Mouse (Mus musculus): ENCODE data around the gene Syvn1.

Syvn1 gene

GRCm38 (mm10) chr19:6046294-6047153 is at the start of gene Syvn1:
Gene Syvn1, plus strand, starts transcription at chr19:6046576.
- peak; percentile 96 for DNase-seq (ENCODE audit: low read depth, low spot score)

- DNase-seq (ENCODE audit: low read depth, low spot score): no peak
Observed at GRCm38 (mm10) chr19:5998180-5998579, 48.2 kb upstream of the Syvn1 start.

DNA sequence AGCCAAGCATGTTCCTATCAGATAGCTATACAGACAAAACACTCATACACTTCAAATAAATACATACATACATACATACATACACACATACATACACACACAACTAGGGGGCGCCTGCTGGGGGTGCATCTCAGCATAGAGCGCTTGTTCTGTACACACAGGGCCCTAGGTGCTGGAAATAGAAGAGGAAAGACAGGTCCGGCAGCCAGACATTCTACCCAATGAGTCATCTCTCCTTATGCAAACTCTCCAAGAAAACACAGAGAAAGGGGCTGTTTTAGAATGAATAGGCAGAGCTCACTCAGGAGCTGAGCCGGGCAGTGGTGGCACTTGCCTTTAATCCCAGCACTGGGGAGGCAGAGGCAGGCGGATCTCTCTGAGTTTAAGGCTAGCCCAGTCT is 46.4 kb upstream of the Syvn1 start:
- DNase-seq (ENCODE audit: low read depth, low spot score): no peak

DNA sequence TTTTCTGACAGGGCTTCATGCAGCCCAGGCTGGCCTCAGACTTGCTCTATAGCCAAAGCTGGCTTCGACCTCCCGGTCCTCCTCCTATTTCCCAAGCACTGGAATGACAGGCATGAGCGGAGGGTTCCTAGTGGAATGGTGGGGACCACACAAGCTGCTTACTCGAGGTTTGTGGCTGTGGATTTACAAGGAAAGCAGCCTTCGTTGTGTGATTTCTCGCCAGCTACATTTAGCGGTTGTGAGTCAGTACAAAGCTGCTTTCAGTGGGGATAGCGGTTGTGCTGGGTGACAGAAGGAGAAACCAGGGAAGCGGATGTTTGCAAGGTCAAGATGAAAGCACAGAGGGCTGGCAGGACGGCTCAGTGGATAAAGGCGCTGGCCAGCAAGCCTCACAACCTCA is 40.8 kb upstream of the Syvn1 start:
- no peak for DNase-seq (ENCODE audit: low read depth, low spot score)

DNA sequence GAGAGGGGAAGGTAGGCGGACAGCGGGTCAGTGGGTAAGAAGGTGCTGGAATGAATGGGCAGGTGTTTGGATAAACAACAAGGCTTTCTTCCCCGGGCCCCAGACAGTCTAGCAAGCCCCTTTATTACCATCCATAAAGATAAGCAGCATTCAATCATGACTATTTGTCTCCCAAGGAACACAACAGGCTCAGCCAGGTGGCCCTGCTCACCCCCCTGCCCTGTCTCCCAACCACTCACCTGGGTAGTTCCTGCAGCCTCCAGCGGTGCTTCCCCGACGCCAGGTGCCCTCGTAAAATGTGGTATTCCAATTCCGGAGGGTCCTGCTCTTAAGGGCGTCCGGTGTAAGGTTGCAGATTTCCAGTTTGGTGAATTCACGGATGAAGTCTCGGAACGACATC is 39.4 kb upstream of the Syvn1 start:
- no peak for DNase-seq (ENCODE audit: low read depth, low spot score)

DNA sequence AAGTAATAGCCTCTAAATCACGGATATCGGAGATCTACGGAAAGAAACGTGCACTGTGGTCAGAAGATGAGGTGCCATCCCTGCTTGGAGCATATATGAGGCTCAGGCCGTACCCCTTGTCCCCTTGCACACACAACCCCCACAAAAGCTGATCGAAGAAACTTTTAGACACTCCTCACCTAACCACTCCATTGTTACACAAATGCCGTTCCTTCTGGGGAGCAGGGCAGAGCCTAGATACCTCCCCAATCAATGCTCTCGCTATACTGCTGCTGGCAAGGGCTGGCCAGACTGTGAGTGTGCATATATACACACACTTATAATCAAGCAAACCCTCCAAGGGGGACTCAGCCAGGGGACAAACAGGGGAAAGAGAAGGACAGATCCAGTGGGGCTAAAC is 37.2 kb upstream of the Syvn1 start:
- no peak for DNase-seq (ENCODE audit: low read depth, low spot score)

GRCm38 (mm10) chr19:6013691-6014090 is 32.7 kb upstream of the Syvn1 start:
- no peak for DNase-seq (ENCODE audit: low read depth, low spot score)

GRCm38 (mm10) chr19:6014991-6015510 is 31.3 kb upstream of the Syvn1 start:
- DNase-seq (ENCODE audit: low read depth, low spot score): peak; percentile 41

DNA sequence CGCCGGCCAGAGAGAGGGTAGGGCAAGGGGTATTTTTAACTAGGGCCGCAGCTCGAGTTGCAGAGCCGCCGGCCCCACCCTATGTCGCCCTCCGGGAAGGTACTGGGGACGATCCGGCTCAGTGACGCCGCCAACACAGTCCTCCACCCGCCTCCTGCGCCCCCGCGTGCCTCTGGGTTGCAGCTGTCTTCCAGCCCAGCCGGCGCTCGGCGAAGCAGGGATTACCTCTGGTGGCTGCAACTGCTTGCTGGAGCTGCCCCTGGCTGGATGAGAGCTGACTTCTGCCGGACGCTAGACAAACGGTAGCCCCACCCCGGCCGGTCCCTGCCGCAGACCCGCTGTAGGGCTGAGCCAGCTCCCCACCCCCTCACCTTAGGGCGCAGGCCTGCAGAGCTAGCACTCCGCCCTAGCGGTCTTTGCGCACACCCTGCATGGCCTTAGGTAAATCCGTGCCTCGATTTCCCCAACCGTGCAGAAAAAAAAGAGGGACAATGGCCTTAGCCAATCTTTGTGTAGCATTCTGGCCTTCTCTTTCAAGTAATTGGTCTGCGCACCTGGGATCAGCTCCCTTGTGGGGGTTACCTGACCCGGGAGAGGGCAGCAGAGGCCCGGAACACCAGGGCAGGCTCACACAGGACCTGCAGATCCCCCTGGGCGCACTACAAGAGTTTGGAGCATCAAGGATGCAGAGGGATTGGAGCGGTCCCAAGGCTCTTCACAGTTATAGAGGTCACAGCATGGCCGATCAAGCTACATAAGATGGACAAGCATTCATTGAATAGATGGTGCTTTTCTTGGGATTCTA is 30.7 kb upstream of the Syvn1 start, which contains the start of gene Capn1:
Gene Capn1, minus strand, starts transcription at position 387 of the 805 bp plus-strand sequence.
- DNase-seq (ENCODE audit: low read depth, low spot score): peak; percentile 71

- DNase-seq (ENCODE audit: low read depth, low spot score): no peak
Observed at GRCm38 (mm10) chr19:6016532-6016931, 29.8 kb upstream of the Syvn1 start.

DNA sequence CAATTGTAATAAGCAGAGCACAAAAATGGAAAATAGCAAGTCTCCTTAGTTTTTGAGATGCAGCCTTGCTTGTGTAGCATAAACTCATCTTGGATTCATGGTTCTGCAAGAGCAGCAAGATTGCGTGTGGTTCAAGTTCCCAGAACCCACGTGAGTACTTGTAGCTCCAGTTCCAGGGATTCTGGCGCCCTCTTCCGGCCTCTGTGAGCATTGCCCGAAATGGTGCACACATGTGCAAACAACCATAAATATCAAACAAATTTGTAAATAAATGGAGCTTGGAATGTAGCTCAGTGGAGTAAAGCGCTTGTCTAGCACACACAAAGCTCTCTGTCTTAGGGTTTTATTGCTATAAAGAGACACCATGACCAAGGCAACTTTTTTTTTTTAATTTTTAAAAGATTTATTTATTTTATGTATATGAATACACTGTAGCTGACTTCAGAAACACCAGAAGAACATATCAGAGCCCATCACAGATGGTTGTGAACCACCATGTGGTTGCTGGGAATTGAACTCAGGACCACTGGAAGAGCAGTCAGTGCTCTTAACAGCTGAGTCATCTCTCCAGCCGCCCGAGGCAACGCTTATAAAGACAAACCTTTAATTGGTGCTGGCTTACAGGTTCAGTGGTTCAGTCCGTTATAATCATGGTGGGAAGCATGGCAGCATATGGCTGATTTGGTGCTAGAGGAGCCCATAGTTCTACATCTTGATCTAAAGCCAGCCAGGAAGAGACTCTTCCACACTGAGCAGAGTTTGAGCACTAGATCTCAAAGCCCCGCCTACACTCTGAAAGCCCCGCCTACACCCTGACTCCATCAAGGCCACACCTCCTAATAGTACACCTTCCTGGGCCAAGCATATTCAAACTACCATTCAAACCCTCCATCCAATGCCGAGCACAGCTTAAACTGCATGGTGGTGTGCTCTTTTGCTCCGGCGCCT is 28.0 kb upstream of the Syvn1 start:
- peak; percentile 90 for DNase-seq (ENCODE audit: low read depth, low spot score)

DNA sequence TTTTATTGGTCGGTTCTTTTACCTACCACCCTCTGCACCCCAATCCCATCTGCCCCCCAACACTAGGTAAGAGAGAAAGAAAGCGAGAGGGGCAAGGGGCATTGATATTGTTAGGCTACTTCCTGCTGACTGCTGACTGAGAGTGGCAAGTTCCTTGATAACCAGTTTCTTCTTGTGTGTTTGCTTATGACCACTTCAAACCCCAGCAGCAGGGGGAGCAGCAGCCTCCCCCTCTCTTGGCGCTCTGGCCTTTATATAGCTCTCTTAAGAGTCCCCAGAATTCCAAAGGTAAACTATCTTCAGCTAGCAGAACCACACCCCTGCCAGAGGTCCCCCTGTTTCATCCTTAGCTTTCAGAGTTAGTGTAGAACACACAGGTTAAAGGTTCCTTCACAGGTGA is 26.1 kb upstream of the Syvn1 start:
- DNase-seq (ENCODE audit: low read depth, low spot score): no peak

GRCm38 (mm10) chr19:6023059-6023458 is 23.3 kb upstream of the Syvn1 start:
- no peak for DNase-seq (ENCODE audit: low read depth, low spot score)

DNA sequence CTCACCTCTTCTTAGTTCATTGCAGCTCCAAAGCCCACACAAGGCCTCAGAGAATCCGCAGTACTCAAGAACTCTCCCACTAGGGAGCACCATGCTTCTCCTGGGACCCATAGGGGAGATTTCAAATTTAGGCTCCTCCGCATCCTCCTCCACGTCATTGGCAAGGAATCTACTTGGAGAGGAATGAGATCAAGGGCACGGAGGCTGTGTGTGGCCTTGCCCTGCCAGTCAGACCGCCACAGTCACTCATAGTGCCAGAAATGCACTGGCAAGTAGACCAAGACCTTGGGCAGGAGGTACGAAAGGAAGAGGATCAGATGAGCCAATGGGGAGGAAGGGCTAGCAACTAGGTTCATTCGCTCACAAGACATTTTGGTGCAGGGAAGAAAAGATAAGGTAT is 22.4 kb upstream of the Syvn1 start:
- no peak for DNase-seq (ENCODE audit: low read depth, low spot score)

DNA sequence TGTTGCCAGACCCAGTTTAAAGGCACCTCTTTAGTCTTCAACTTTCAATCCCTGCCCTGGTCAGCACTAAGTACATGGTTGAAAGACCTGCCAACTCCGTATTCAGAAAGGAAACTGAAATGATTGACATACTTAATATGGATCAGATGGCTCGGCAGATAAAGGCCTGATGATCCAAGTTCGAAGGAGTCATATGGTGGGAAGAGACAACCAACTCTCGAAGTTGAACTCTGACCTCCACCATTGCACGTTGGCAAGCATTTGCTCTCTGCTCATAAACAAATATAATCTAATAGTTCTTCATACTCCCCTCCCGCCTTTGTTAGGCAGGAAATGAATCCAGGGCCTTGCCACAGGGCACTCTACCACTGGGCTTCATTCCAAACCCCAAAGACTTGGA is 17.4 kb upstream of the Syvn1 start:
- DNase-seq (ENCODE audit: low read depth, low spot score): no peak

- no peak for DNase-seq (ENCODE audit: low read depth, low spot score)
Observed at GRCm38 (mm10) chr19:6029426-6029825, 16.9 kb upstream of the Syvn1 start.

GRCm38 (mm10) chr19:6030520-6031280 is 15.7 kb upstream of the Syvn1 start:
- no peak for DNase-seq (ENCODE audit: low read depth, low spot score)

GRCm38 (mm10) chr19:6035966-6036585 is 10.3 kb upstream of the Syvn1 start:
- no peak for DNase-seq (ENCODE audit: low read depth, low spot score)

GRCm38 (mm10) chr19:6037695-6038094 is 8.7 kb upstream of the Syvn1 start:
- no peak for DNase-seq (ENCODE audit: low read depth, low spot score)

DNA sequence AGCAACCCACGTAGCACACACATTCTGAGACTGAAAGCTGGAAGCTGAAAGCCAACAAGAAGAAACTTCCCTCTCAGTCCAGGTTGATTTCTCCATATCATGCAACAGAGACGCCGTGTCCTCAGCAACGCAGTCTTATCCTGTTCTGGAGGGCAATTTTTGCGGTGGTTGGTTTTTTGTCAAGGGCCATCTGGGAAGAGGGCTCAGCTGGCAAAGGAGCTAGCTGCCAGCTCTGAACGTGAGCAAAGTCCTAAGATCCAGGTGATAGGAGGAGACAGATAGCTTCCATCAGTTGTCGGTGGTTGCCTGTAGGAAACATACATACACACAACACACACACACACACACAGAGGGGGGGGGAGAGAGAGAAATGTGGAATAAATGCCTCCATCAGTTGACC is 8.1 kb upstream of the Syvn1 start:
- DNase-seq (ENCODE audit: low read depth, low spot score): no peak

Measured in mesoderm, embryonic 11.5 days (tissue).